Mouse (Mus musculus): ENCODE results near the gene Gm20388.

- no peak for TF ChIP-seq CTCF (IDR thresholded peaks at IDR 0.05; ENCODE audit: low read depth)
- no peak for TF ChIP-seq EP300 (optimal IDR thresholded peaks at IDR 0.05)
Measured at GRCm38 (mm10) chr8:120352096-120352495, 441.5 kb downstream of the Gm20388 start.
